Mouse (Mus musculus): ENCODE measurements at regions not wholly inside any gene's neighbourhood (a gene's known extent, or its start where the extent isn't known, plus 50 kb on each side); places are given as distances from the start of the nearest gene placed in this dataset.

- H3K4me1 ChIP-seq (ENCODE audit: control insufficient read depth, insufficient read depth) = no peaks in the 10 kb centered on the region
- H3K9ac ChIP-seq (replicated peaks; ENCODE audit: low read depth, low read length) = no peak overlapping the region
- H3K27me3 ChIP-seq (ENCODE audit: control insufficient read depth, insufficient read depth, low read length) = 0 out of 2 replicates have a peak, but pooled peaks cover 4% of the 10 kb centered on the region
- no peak for DNase-seq (ENCODE audit: low spot score)
- H3K4me3 ChIP-seq (ENCODE audit: low read depth, low read length) = no peak overlapping the region
- no peaks in the 10 kb centered on the region for H3K9me3 ChIP-seq (replicated peaks; ENCODE audit: control insufficient read depth, low read length)
- TF ChIP-seq CTCF (IDR thresholded peaks at IDR 0.05; ENCODE audit: low read depth) (no peak), EP300 (IDR thresholded peaks at IDR 0.05; ENCODE audit: low read depth) (no peak)
- 87% methylated on average over 2 of the region's 2 CpGs for WGBS
- no peaks in the 10 kb centered on the region for H3K36me3 ChIP-seq (replicated peaks; ENCODE audit: control insufficient read depth, insufficient read depth, low read length)
- no peak overlapping the region for H3K4me2 ChIP-seq (ENCODE audit: low read depth, low read length)
- ATAC-seq (ENCODE audit: insufficient read depth, low read depth) = no peak
- H3K27ac ChIP-seq (ENCODE audit: low read depth) = no peak overlapping the region
Observed at GRCm38 (mm10) chr10:125794504-125794903, 171.5 kb upstream of the Lrig3 start.

GRCm38 (mm10) chr10:125795323-125795722, 170.6 kb upstream of the Lrig3 start:
- WGBS = 86% methylated on average over 1 of the region's 1 CpGs
- Histone ChIP-seq H3K36me3 (replicated peaks; ENCODE audit: control insufficient read depth, insufficient read depth, low read length) (no peaks in the 10 kb centered on the region), H3K4me3 (ENCODE audit: low read depth, low read length) (no peak overlapping the region), H3K9me3 (replicated peaks; ENCODE audit: control insufficient read depth, low read length) (no peaks in the 10 kb centered on the region), H3K27me3 (ENCODE audit: control insufficient read depth, insufficient read depth, low read length) (0 out of 2 replicates have a peak, but pooled peaks cover 4% of the 10 kb centered on the region), H3K9ac (replicated peaks; ENCODE audit: low read depth, low read length) (no peak overlapping the region), H3K27ac (ENCODE audit: low read depth) (no peak overlapping the region), H3K4me2 (ENCODE audit: low read depth, low read length) (no peak overlapping the region), H3K4me1 (ENCODE audit: control insufficient read depth, insufficient read depth) (no peaks in the 10 kb centered on the region)
- TF ChIP-seq EP300 (IDR thresholded peaks at IDR 0.05; ENCODE audit: low read depth) (no peak), CTCF (IDR thresholded peaks at IDR 0.05; ENCODE audit: low read depth) (no peak)
- DNase-seq (ENCODE audit: low spot score) (no peak), ATAC-seq (ENCODE audit: insufficient read depth, low read depth) (no peak)

- no peak overlapping the region for H3K27ac ChIP-seq (ENCODE audit: low read depth)
- 24% methylated on average over 13 of the region's 13 CpGs for WGBS
- no peak for DNase-seq (ENCODE audit: low spot score)
- 0 out of 2 replicates have a peak, but pooled peaks cover 4% of the 10 kb centered on the region for H3K27me3 ChIP-seq (ENCODE audit: control insufficient read depth, insufficient read depth, low read length)
- TF ChIP-seq EP300 (IDR thresholded peaks at IDR 0.05; ENCODE audit: low read depth) = no peak
- TF ChIP-seq CTCF (IDR thresholded peaks at IDR 0.05; ENCODE audit: low read depth) = no peak
- no peaks in the 10 kb centered on the region for H3K9me3 ChIP-seq (replicated peaks; ENCODE audit: control insufficient read depth, low read length)
- no peak overlapping the region for H3K9ac ChIP-seq (replicated peaks; ENCODE audit: low read depth, low read length)
- no peaks in the 10 kb centered on the region for H3K4me1 ChIP-seq (ENCODE audit: control insufficient read depth, insufficient read depth)
- no peak for ATAC-seq (ENCODE audit: insufficient read depth, low read depth)
- H3K36me3 ChIP-seq (replicated peaks; ENCODE audit: control insufficient read depth, insufficient read depth, low read length) = no peaks in the 10 kb centered on the region
- no peak overlapping the region for H3K4me2 ChIP-seq (ENCODE audit: low read depth, low read length)
- no peak overlapping the region for H3K4me3 ChIP-seq (ENCODE audit: low read depth, low read length)
Observed at GRCm38 (mm10) chr10:125798678-125799077, 167.3 kb upstream of the Lrig3 start.

- H3K4me1 ChIP-seq (ENCODE audit: control insufficient read depth, insufficient read depth) = no peaks in the 10 kb centered on the region
- H3K4me2 ChIP-seq (ENCODE audit: low read depth, low read length) = no peak overlapping the region
- TF ChIP-seq EP300 (IDR thresholded peaks at IDR 0.05; ENCODE audit: low read depth) (no peak), CTCF (IDR thresholded peaks at IDR 0.05; ENCODE audit: low read depth) (no peak)
- H3K9me3 ChIP-seq (replicated peaks; ENCODE audit: control insufficient read depth, low read length) = no peaks in the 10 kb centered on the region
- H3K36me3 ChIP-seq (replicated peaks; ENCODE audit: control insufficient read depth, insufficient read depth, low read length) = no peaks in the 10 kb centered on the region
- 0 out of 2 replicates have a peak, but pooled peaks cover 4% of the 10 kb centered on the region for H3K27me3 ChIP-seq (ENCODE audit: control insufficient read depth, insufficient read depth, low read length)
- H3K4me3 ChIP-seq (ENCODE audit: low read depth, low read length) = no peak overlapping the region
- no peak for ATAC-seq (ENCODE audit: insufficient read depth, low read depth)
- H3K27ac ChIP-seq (ENCODE audit: low read depth) = no peak overlapping the region
- WGBS = 57% methylated on average over 2 of the region's 2 CpGs
- DNase-seq (ENCODE audit: low spot score) = no peak
- H3K9ac ChIP-seq (replicated peaks; ENCODE audit: low read depth, low read length) = no peak overlapping the region
Observed at GRCm38 (mm10) chr10:125800572-125801114, 165.3 kb upstream of the Lrig3 start.

- 58% methylated on average over 4 of the region's 4 CpGs for WGBS
- no peaks in the 10 kb centered on the region for H3K36me3 ChIP-seq (replicated peaks; ENCODE audit: control insufficient read depth, insufficient read depth, low read length)
- no peak for DNase-seq (ENCODE audit: low spot score)
- no peak overlapping the region for H3K9ac ChIP-seq (replicated peaks; ENCODE audit: low read depth, low read length)
- H3K27me3 ChIP-seq (ENCODE audit: control insufficient read depth, insufficient read depth, low read length) = 0 out of 2 replicates have a peak, but pooled peaks cover 4% of the 10 kb centered on the region
- no peaks in the 10 kb centered on the region for H3K9me3 ChIP-seq (replicated peaks; ENCODE audit: control insufficient read depth, low read length)
- TF ChIP-seq EP300 (IDR thresholded peaks at IDR 0.05; ENCODE audit: low read depth) = no peak
- no peak for TF ChIP-seq CTCF (IDR thresholded peaks at IDR 0.05; ENCODE audit: low read depth)
- no peak overlapping the region for H3K27ac ChIP-seq (ENCODE audit: low read depth)
- H3K4me3 ChIP-seq (ENCODE audit: low read depth, low read length) = no peak overlapping the region
- no peaks in the 10 kb centered on the region for H3K4me1 ChIP-seq (ENCODE audit: control insufficient read depth, insufficient read depth)
- H3K4me2 ChIP-seq (ENCODE audit: low read depth, low read length) = no peak overlapping the region
- no peak for ATAC-seq (ENCODE audit: insufficient read depth, low read depth)
Observed at GRCm38 (mm10) chr10:125801450-125801849, 164.5 kb upstream of the Lrig3 start.

Measured in heart, postnatal 0 days (tissue).